Mouse (Mus musculus): Measurements from ENCODE around the gene Vps33a. TPM values are rescaled to one million over a fixed set of nuclear protein-coding genes. Genes with fewer than 3 reads are reported as not detected.

The Vps33a gene
- polyA plus RNA-seq, 1 experiment from 2014 or later = 40.0 TPM

DNA sequence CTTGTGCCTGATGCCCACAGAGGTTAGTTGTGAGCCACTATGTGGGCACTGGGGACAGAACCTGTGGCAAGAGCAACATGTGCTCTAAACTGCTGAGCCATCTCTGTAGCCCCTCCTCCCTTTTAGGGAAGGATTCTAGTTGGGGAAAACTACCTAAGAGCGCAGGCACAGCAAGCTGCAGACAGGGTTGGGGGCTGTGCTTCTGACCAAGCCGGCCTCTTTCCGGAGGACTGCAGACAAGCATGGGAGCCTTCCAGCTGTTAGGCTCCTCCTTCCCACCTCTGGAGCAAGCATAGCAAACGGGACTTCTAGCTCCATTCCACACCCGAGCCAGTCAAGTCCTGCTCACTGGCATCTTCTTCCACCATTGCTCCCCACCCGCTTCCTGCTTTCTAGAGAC is 26.5 kb upstream of the Vps33a start:
- peaks cover 24% of the 10 kb centered on the region for H3K36me3 ChIP-seq (ENCODE audit: control insufficient read depth, insufficient read depth, low read length)
- H3K9ac ChIP-seq (ENCODE audit: low read depth, low read length) = no peak overlapping the region
- WGBS = 53% methylated on average over 6 of the region's 6 CpGs
- H3K4me1 ChIP-seq (ENCODE audit: control insufficient read depth, insufficient read depth, low read depth, low read length) = peaks cover 6% of the 10 kb centered on the region
- H3K27me3 ChIP-seq (replicated peaks; ENCODE audit: control insufficient read depth, insufficient read depth, low read length) = no peaks in the 10 kb centered on the region
- H3K4me2 ChIP-seq (ENCODE audit: low read length) = no peak overlapping the region
- H3K27ac ChIP-seq (ENCODE audit: low read depth, low read length) = no peak overlapping the region
- ATAC-seq = no peak
- H3K9me3 ChIP-seq (ENCODE audit: control insufficient read depth, low read length) = no peaks in the 10 kb centered on the region
- H3K4me3 ChIP-seq (ENCODE audit: low read length) = no peak overlapping the region

DNA sequence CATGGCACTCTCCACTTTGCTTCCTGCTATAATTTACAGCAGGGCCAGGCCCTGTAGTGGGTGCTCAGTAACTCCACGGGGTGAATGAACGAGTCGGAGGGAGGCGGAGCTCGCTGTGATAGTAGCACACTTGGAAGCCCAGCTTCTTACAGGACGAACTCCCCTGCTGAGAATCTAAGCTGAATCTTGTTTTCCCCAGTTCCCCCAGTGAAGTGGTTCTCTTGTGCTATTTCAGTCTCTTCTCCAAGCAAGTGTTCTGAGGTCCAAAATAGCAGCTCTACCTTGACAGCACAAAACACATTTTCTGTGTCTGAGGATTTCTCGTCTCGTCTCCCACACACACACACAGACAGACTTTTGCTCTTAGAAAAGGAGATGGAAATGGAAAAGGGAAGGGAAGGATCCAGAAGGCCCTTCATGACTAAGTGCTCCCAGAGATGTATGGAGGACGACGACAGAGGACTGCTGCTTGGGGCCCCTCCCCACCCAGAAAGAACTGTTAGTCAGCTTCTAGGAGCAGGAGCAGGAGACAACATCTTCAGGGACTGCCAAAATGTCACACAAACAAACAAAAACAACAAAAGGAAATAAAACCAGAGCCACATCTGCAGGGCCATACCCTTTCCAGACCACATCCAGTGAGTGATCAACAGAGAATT is 20.9 kb upstream of the Vps33a start:
- no peak for ATAC-seq
- Histone ChIP-seq H3K36me3 (ENCODE audit: control insufficient read depth, insufficient read depth, low read length) (peaks cover 26% of the 10 kb centered on the region), H3K4me2 (ENCODE audit: low read length) (no peak overlapping the region), H3K4me3 (ENCODE audit: low read length) (no peak overlapping the region), H3K27me3 (replicated peaks; ENCODE audit: control insufficient read depth, insufficient read depth, low read length) (no peaks in the 10 kb centered on the region), H3K27ac (ENCODE audit: low read depth, low read length) (no peak overlapping the region), H3K4me1 (ENCODE audit: control insufficient read depth, insufficient read depth, low read depth, low read length) (no peaks in the 10 kb centered on the region), H3K9me3 (ENCODE audit: control insufficient read depth, low read length) (no peaks in the 10 kb centered on the region), H3K9ac (ENCODE audit: low read depth, low read length) (no peak overlapping the region)
- 85% methylated on average over 10 of the region's 10 CpGs for WGBS

DNA sequence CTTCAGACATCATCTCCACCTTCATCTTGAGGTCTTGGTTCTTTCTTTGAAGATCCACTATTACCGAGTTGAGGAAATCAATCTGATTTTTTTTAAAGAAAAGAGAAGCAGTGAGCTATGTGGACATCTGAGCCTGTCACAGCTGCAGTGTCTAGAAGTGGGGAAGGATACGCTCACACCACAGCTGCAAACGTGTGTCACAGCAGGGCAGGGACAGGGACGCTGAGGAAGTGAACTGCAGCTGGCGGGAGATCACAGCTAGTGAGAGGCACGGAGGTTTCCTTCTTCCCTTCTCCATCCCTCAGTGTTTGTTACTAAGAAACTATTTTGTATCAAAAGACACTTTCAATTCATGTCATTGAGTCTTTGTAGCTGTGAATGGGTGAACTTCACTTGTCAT is 7.2 kb upstream of the Vps33a start:
- 81% methylated on average over 6 of the region's 6 CpGs for WGBS
- H3K9ac ChIP-seq (ENCODE audit: low read depth, low read length) = no peak overlapping the region
- H3K27me3 ChIP-seq (replicated peaks; ENCODE audit: control insufficient read depth, insufficient read depth, low read length) = no peaks in the 10 kb centered on the region
- no peak overlapping the region for H3K4me2 ChIP-seq (ENCODE audit: low read length)
- ATAC-seq = no peak
- no peaks in the 10 kb centered on the region for H3K4me1 ChIP-seq (ENCODE audit: control insufficient read depth, insufficient read depth, low read depth, low read length)
- H3K9me3 ChIP-seq (ENCODE audit: control insufficient read depth, low read length) = no peaks in the 10 kb centered on the region
- peaks cover 40% of the 10 kb centered on the region for H3K36me3 ChIP-seq (ENCODE audit: control insufficient read depth, insufficient read depth, low read length)
- no peak overlapping the region for H3K27ac ChIP-seq (ENCODE audit: low read depth, low read length)
- H3K4me3 ChIP-seq (ENCODE audit: low read length) = no peak overlapping the region

DNA sequence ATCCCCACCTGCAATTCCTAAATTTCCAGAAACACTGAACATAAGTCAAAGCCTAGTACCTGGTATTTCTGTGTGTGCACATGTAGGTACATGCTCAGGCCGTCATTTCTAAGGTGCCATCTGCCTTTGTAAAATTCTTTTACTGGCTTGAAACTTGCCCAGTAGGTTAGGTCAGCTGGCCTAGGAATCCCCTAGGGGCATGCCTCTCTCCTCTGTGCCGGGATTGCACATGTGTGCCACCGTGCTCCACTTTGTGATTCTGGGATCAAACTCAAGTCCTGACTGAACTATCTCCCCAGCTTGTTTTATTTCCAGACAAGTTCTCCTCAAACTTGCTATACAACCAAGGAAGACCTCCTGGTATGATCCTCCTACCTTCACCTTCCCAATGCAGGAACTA is 3.9 kb upstream of the Vps33a start:
- H3K9me3 ChIP-seq (ENCODE audit: control insufficient read depth, low read length) = no peaks in the 10 kb centered on the region
- H3K27me3 ChIP-seq (replicated peaks; ENCODE audit: control insufficient read depth, insufficient read depth, low read length) = no peaks in the 10 kb centered on the region
- no peak overlapping the region for H3K9ac ChIP-seq (ENCODE audit: low read depth, low read length)
- no peak overlapping the region for H3K4me3 ChIP-seq (ENCODE audit: low read length)
- 89% methylated on average over 3 of the region's 3 CpGs for WGBS
- H3K36me3 ChIP-seq (ENCODE audit: control insufficient read depth, insufficient read depth, low read length) = peaks cover 26% of the 10 kb centered on the region
- ATAC-seq = no peak
- H3K4me2 ChIP-seq (ENCODE audit: low read length) = no peak overlapping the region
- no peak overlapping the region for H3K27ac ChIP-seq (ENCODE audit: low read depth, low read length)
- H3K4me1 ChIP-seq (ENCODE audit: control insufficient read depth, insufficient read depth, low read depth, low read length) = peaks cover 7% of the 10 kb centered on the region

DNA sequence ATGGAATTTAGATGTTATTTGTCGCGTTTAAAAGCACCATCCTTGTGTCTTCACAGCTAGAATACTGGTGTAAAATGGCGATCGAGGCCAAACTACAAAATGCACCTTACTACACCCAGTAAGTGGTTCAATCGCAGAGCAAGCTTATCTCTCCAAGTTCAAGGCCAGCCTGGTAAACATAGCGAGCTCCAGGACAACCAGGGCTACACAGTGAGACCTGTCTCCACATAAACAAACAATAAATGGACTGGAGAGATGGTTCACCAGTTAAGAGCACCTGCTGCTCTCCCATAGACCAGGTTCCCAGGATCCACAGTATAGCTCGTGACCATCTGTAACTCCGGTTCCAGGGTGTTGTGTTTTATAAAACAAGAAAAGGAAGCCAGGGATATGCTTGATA is 524 bp upstream of the Vps33a start:
- no peaks in the 10 kb centered on the region for H3K27me3 ChIP-seq (replicated peaks; ENCODE audit: control insufficient read depth, insufficient read depth, low read length)
- H3K4me3 ChIP-seq (ENCODE audit: low read length) = peak overlapping the region; percentile 70
- WGBS = 63% methylated on average over 8 of the region's 8 CpGs
- no peaks in the 10 kb centered on the region for H3K9me3 ChIP-seq (ENCODE audit: control insufficient read depth, low read length)
- H3K4me1 ChIP-seq (ENCODE audit: control insufficient read depth, insufficient read depth, low read depth, low read length) = peaks cover 8% of the 10 kb centered on the region
- peak overlapping the region; percentile 53 for H3K4me2 ChIP-seq (ENCODE audit: low read length)
- ATAC-seq = no peak; the same call in 1 of the 2 replicates
- H3K36me3 ChIP-seq (ENCODE audit: control insufficient read depth, insufficient read depth, low read length) = peaks cover 17% of the 10 kb centered on the region
- no peak overlapping the region for H3K27ac ChIP-seq (ENCODE audit: low read depth, low read length)
- H3K9ac ChIP-seq (ENCODE audit: low read depth, low read length) = no peak overlapping the region

DNA sequence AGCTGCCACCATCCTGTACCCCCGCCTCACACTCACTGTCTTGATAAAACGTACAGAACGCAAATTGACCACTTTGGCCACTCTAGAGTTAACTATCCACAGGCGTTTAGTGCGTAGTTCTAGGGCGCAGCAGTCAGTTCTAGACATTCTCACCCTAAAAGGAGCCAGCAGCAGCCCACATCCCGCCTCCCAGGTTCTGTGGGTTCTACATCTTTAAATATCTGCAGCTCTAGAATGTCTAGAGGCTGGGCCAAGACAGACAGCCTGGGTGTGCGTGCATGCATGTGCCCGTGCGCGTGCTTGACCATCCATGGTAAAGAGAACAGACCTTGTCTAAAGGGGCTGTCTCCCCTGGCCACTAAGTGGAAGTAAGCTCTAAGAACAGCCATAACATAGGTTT is 11.7 kb downstream of the Vps33a start:
- H3K4me2 ChIP-seq (ENCODE audit: low read length) = no peak overlapping the region
- H3K27ac ChIP-seq (ENCODE audit: low read depth, low read length) = no peak overlapping the region
- no peak overlapping the region for H3K4me3 ChIP-seq (ENCODE audit: low read length)
- H3K27me3 ChIP-seq (replicated peaks; ENCODE audit: control insufficient read depth, insufficient read depth, low read length) = no peaks in the 10 kb centered on the region
- H3K9ac ChIP-seq (ENCODE audit: low read depth, low read length) = no peak overlapping the region
- no peaks in the 10 kb centered on the region for H3K4me1 ChIP-seq (ENCODE audit: control insufficient read depth, insufficient read depth, low read depth, low read length)
- no peaks in the 10 kb centered on the region for H3K9me3 ChIP-seq (ENCODE audit: control insufficient read depth, low read length)
- WGBS = 95% methylated on average over 11 of the region's 11 CpGs
- no peak for ATAC-seq
- peaks cover 51% of the 10 kb centered on the region for H3K36me3 ChIP-seq (ENCODE audit: control insufficient read depth, insufficient read depth, low read length)

DNA sequence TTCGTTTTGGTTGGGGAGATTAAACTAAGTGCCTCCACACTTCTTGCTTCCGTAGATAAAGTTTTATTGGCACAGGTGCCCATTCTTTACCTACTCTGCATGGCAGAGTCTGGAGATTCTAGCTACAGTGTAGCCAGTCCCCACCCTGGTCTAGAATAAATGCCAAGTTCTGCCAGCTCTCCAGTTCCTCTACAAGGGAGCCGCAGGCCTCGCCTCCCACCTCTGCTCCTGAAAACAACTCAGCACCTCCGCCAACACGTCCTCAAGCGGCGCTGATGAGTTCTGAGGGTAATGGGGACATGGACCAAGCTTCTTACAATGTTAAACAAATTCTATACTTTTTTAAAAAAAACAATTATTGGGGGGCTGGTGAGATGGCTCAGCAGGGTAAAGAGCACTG is 13.2 kb downstream of the Vps33a start:
- Histone ChIP-seq H3K4me3 (ENCODE audit: low read length) (no peak overlapping the region), H3K9me3 (ENCODE audit: control insufficient read depth, low read length) (no peaks in the 10 kb centered on the region), H3K4me1 (ENCODE audit: control insufficient read depth, insufficient read depth, low read depth, low read length) (no peaks in the 10 kb centered on the region), H3K36me3 (ENCODE audit: control insufficient read depth, insufficient read depth, low read length) (peaks cover 49% of the 10 kb centered on the region), H3K27ac (ENCODE audit: low read depth, low read length) (no peak overlapping the region), H3K9ac (ENCODE audit: low read depth, low read length) (no peak overlapping the region), H3K4me2 (ENCODE audit: low read length) (no peak overlapping the region), H3K27me3 (replicated peaks; ENCODE audit: control insufficient read depth, insufficient read depth, low read length) (no peaks in the 10 kb centered on the region)
- 95% methylated on average over 8 of the region's 8 CpGs for WGBS
- ATAC-seq = no peak

DNA sequence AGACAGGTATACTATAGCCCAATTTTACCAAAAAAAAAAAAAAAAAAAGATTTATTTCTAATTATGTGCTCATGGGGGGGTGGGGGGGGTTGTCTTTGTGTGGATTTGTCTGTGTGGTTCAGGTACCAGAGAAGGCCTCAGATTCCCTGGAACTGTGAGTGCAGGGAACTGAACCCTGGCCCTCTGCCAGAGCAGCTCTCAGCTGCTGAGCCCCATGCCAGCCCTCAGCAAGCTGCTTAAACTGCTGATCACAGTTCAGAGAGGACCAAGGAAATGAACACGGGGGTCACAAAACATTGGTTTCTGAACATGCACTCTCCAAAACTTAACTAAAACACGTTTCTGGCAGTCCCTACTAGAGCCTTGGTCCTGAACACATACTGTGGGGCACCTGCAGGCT is 16.4 kb downstream of the Vps33a start:
- Histone ChIP-seq H3K36me3 (ENCODE audit: control insufficient read depth, insufficient read depth, low read length) (peaks cover 32% of the 10 kb centered on the region), H3K27me3 (replicated peaks; ENCODE audit: control insufficient read depth, insufficient read depth, low read length) (no peaks in the 10 kb centered on the region), H3K9ac (ENCODE audit: low read depth, low read length) (no peak overlapping the region), H3K4me3 (ENCODE audit: low read length) (no peak overlapping the region), H3K4me2 (ENCODE audit: low read length) (no peak overlapping the region), H3K27ac (ENCODE audit: low read depth, low read length) (peak overlapping the region; percentile 23; the same call in 1 of the 2 replicates), H3K4me1 (ENCODE audit: control insufficient read depth, insufficient read depth, low read depth, low read length) (no peaks in the 10 kb centered on the region), H3K9me3 (ENCODE audit: control insufficient read depth, low read length) (no peaks in the 10 kb centered on the region)
- WGBS = 68% methylated on average over 2 of the region's 2 CpGs
- ATAC-seq = no peak

DNA sequence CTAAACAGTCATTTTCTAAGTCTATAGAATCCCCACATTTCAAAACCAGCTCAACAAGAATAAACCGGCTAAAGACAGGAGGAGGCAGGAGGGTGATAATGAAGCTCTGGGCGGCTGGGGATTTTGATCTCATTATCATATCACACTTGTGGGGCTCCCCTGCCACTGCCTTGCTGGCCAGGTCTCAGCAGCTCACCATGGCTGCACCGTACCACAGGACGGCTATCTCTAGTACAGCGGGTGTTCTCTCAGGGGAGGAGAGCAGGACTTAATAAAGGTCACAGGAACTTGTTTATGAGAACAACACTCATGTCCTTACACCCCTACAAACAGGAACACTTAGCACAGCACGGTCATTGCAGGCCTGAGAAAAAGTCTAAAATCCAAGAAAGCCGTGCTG is 17.1 kb downstream of the Vps33a start:
- no peaks in the 10 kb centered on the region for H3K4me1 ChIP-seq (ENCODE audit: control insufficient read depth, insufficient read depth, low read depth, low read length)
- H3K9me3 ChIP-seq (ENCODE audit: control insufficient read depth, low read length) = no peaks in the 10 kb centered on the region
- WGBS = 90% methylated on average over 7 of the region's 7 CpGs
- no peaks in the 10 kb centered on the region for H3K27me3 ChIP-seq (replicated peaks; ENCODE audit: control insufficient read depth, insufficient read depth, low read length)
- peaks cover 30% of the 10 kb centered on the region for H3K36me3 ChIP-seq (ENCODE audit: control insufficient read depth, insufficient read depth, low read length)
- no peak overlapping the region for H3K4me3 ChIP-seq (ENCODE audit: low read length)
- no peak overlapping the region for H3K27ac ChIP-seq (ENCODE audit: low read depth, low read length)
- no peak overlapping the region for H3K9ac ChIP-seq (ENCODE audit: low read depth, low read length)
- no peak overlapping the region for H3K4me2 ChIP-seq (ENCODE audit: low read length)
- ATAC-seq = no peak

DNA sequence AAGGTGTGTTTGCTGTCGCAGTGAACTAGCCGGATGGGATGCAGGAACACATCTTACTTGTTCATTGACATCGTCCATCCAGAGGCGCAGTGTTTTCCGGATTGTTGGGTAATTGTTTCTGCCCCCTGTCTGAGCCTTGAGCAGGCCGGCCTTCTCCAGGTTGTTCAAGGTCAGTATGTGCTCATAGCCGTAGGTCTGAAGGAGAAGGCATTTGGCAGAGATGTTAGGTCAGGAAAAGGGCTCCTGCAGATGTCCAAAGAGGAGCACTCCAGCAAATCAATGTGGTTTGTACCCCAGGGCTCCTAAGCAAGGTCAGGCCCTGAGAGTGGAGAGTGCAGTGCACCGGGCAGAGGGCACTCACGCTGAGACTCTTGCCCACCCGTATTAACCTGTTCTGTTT is 39.0 kb downstream of the Vps33a start:
- Histone ChIP-seq H3K27me3 (replicated peaks; ENCODE audit: control insufficient read depth, insufficient read depth, low read length) (no peaks in the 10 kb centered on the region), H3K9ac (ENCODE audit: low read depth, low read length) (no peak overlapping the region), H3K4me3 (ENCODE audit: low read length) (no peak overlapping the region), H3K4me1 (ENCODE audit: control insufficient read depth, insufficient read depth, low read depth, low read length) (no peaks in the 10 kb centered on the region), H3K4me2 (ENCODE audit: low read length) (no peak overlapping the region), H3K27ac (ENCODE audit: low read depth, low read length) (no peak overlapping the region), H3K36me3 (ENCODE audit: control insufficient read depth, insufficient read depth, low read length) (peaks cover 58% of the 10 kb centered on the region), H3K9me3 (ENCODE audit: control insufficient read depth, low read length) (no peaks in the 10 kb centered on the region)
- no peak for ATAC-seq
- WGBS = 98% methylated on average over 10 of the region's 10 CpGs

All from hindbrain, embryonic 16.5 days (tissue).